Mouse (Mus musculus): ENCODE data around the gene Nhlrc4. TPM values are rescaled to one million over a fixed set of nuclear protein-coding genes. Genes with fewer than 3 reads are reported as not detected.

Nhlrc4 gene
- polyA plus RNA-seq, 1 experiment from 2014 or later, result 5.8 TPM

DNA sequence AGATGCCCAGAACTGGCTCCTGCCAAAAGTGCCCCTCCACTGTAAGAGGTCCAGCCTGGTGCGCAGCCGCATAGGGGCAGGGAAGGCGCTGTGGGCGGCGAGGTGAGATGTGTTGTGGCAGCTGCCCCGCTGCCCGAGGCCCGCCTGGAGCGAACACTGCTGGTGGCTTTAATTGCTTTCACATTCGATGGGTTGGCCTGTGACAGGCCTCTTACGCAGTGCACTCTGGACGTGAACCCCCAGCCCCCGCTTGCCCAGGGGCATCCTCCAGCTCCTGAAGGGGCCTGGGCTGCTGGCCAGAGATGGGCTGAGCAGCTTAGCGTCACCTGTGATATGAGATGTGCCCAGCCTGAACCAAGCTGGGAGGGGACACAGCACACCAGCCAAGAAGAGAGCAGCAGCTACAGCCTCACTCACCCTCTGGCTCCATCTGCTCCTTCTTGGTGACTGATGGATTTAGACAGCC is 12.9 kb upstream of the Nhlrc4 start:
- peak; percentile 9; the same call in 1 of the 2 replicates for ATAC-seq (ENCODE audit: insufficient number of reproducible peaks, low FRiP score, low TSS enrichment, low read depth)
- H3K4me2 ChIP-seq (replicated peaks), result no peak overlapping the region
- H3K9me3 ChIP-seq (replicated peaks), result no peaks in the 10 kb centered on the region
- peaks cover 44% of the 10 kb centered on the region for H3K36me3 ChIP-seq
- peaks cover 11% of the 10 kb centered on the region for H3K27me3 ChIP-seq
- WGBS, result 70% methylated on average over 14 of the region's 14 CpGs
- H3K27ac ChIP-seq (replicated peaks), result no peak overlapping the region
- H3K9ac ChIP-seq, result no peak overlapping the region
- no peak overlapping the region for H3K4me3 ChIP-seq (replicated peaks)
- no peaks in the 10 kb centered on the region for H3K4me1 ChIP-seq

DNA sequence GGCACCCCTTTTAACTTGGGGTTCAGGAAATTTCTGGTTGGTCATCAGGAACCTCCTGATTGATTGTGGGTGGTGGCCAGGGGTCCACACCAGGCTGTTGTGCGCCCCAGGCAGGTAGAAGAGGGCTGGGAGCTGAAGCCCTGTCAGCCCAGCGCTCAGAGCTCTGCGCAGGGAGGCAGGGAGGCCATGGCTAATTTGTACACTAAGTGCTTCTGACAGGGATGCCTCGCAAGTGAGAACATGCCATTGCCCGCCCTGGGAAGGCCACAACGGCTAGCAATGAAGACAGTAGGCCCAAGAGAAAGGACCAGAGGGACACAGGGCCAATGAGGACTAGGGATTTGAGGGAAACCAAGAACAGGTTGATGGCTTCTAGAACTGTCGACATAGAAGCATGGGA is 11.9 kb upstream of the Nhlrc4 start:
- no peak overlapping the region for H3K4me2 ChIP-seq (replicated peaks)
- 66% methylated on average over 7 of the region's 7 CpGs for WGBS
- H3K27me3 ChIP-seq, result peaks cover 21% of the 10 kb centered on the region
- no peaks in the 10 kb centered on the region for H3K9me3 ChIP-seq (replicated peaks)
- no peak for ATAC-seq (ENCODE audit: insufficient number of reproducible peaks, low FRiP score, low TSS enrichment, low read depth)
- peaks cover 39% of the 10 kb centered on the region for H3K36me3 ChIP-seq
- no peak overlapping the region for H3K27ac ChIP-seq (replicated peaks)
- no peak overlapping the region for H3K4me3 ChIP-seq (replicated peaks)
- H3K9ac ChIP-seq, result no peak overlapping the region
- H3K4me1 ChIP-seq, result peaks cover 8% of the 10 kb centered on the region

DNA sequence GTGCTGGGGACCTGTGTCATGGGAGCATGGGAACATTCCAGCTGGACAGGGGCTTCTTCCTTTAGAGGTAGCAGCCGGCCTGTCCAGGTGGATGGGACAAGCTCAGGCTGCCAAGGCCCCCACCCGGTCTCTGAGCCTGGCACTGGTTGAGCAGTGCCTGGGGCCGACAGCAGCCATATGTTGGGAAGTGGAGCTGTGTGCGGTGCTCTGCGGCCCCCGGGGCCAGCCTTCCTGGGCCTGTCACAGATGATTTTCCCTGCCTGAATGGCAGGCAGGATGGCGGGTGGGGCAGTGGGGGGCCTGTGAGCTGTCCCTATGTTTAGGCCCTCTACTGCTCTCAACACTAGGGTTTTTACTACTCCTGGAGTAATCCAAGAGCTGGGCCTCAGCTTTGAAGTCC is 11.4 kb upstream of the Nhlrc4 start:
- H3K27ac ChIP-seq (replicated peaks), result no peak overlapping the region

DNA sequence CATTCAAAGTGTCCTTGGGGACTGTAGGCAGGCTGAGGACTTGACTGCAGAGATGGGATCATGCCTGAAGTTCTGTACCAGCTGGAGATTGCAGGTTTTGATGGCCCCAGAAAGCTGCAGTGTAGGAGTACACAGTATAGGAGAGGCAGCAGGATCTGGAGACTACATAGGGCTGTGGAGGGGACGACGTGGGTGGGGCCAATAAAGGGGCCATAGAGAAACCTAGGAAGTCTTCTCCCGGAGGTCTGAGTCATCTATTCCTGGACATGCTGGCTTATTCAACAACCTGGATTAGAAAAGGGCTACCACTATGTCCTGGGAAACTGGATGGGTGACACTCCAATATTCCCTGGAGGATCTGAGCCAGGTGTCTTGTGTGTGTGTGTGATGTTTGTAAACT is 11.0 kb upstream of the Nhlrc4 start:
- Histone ChIP-seq H3K27me3 (peaks cover 30% of the 10 kb centered on the region), H3K9me3 (replicated peaks) (no peaks in the 10 kb centered on the region), H3K4me3 (replicated peaks) (no peak overlapping the region), H3K9ac (no peak overlapping the region), H3K27ac (replicated peaks) (no peak overlapping the region), H3K4me1 (peaks cover 15% of the 10 kb centered on the region), H3K4me2 (replicated peaks) (no peak overlapping the region), H3K36me3 (peaks cover 32% of the 10 kb centered on the region)
- whole genome bisulfite sequencing, result 55% methylated on average over 3 of the region's 3 CpGs
- ATAC-seq (ENCODE audit: insufficient number of reproducible peaks, low FRiP score, low TSS enrichment, low read depth), result no peak

More for the DNA sequence above, 11.4 kb upstream of the Nhlrc4 start:
- H3K4me2 ChIP-seq (replicated peaks), result no peak overlapping the region
- no peak overlapping the region for H3K9ac ChIP-seq
- ATAC-seq (ENCODE audit: insufficient number of reproducible peaks, low FRiP score, low TSS enrichment, low read depth), result no peak
- no peaks in the 10 kb centered on the region for H3K9me3 ChIP-seq (replicated peaks)
- H3K36me3 ChIP-seq, result peaks cover 36% of the 10 kb centered on the region
- no peak overlapping the region for H3K4me3 ChIP-seq (replicated peaks)
- H3K4me1 ChIP-seq, result peaks cover 12% of the 10 kb centered on the region
- peaks cover 26% of the 10 kb centered on the region for H3K27me3 ChIP-seq
- 34% methylated on average over 7 of the region's 7 CpGs for WGBS

DNA sequence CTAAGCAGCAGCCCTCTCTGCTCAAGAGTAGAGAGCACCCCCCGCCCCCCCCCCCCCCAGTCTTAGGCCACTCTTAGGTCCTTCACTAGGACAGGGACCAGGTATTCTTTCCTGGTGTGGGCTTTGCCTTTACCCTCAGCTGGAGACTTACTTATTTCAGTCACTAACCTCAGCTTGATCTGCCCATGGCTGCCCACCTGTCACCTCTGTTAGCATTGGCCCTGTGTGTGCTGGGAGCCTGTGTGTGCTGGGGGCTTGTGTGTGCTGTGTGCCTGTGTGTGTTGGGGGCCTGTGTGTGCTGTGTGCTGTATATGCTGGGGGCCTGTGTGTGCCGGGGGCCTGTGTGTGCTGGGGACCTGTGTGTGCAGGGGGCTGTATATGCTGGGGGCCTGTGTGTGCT is 9.9 kb upstream of the Nhlrc4 start:
- H3K9me3 ChIP-seq (replicated peaks), result no peaks in the 10 kb centered on the region
- no peak overlapping the region for H3K4me3 ChIP-seq (replicated peaks)
- H3K27me3 ChIP-seq, result peaks cover 41% of the 10 kb centered on the region
- no peak overlapping the region for H3K9ac ChIP-seq
- H3K4me1 ChIP-seq, result peaks cover 15% of the 10 kb centered on the region
- no peak overlapping the region for H3K27ac ChIP-seq (replicated peaks)
- no peak for ATAC-seq (ENCODE audit: insufficient number of reproducible peaks, low FRiP score, low TSS enrichment, low read depth)
- no peak overlapping the region for H3K4me2 ChIP-seq (replicated peaks)
- WGBS, result 90% methylated on average over 1 of the region's 2 CpGs
- H3K36me3 ChIP-seq, result peaks cover 22% of the 10 kb centered on the region

DNA sequence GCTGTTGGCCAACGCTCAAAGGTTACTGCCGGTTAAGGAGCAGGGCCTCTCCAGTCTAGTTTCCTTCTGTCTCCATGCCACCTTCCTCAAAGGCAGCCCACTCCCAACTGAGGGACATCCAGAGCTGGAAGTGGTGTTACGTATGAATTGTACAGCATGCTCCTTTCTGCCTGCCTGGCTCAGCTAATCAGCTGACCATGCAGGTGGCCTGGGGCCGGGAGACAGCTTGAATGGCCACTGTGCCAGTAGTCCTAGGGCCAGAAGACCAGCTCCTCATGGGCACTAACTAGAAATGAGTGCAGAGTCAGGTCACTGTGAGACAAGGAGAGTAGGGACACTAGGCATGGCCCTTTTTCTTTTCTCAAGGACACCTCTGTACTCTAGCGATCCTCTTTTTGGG is 8.4 kb upstream of the Nhlrc4 start:
- no peak overlapping the region for H3K9ac ChIP-seq
- peaks cover 43% of the 10 kb centered on the region for H3K27me3 ChIP-seq
- H3K27ac ChIP-seq (replicated peaks), result no peak overlapping the region
- no peaks in the 10 kb centered on the region for H3K9me3 ChIP-seq (replicated peaks)
- no peak overlapping the region for H3K4me2 ChIP-seq (replicated peaks)
- peaks cover 8% of the 10 kb centered on the region; the same call in 1 of the 2 replicates for H3K36me3 ChIP-seq
- peaks cover 15% of the 10 kb centered on the region for H3K4me1 ChIP-seq
- 76% methylated on average over 5 of the region's 5 CpGs for WGBS
- ATAC-seq (ENCODE audit: insufficient number of reproducible peaks, low FRiP score, low TSS enrichment, low read depth), result no peak
- H3K4me3 ChIP-seq (replicated peaks), result no peak overlapping the region

DNA sequence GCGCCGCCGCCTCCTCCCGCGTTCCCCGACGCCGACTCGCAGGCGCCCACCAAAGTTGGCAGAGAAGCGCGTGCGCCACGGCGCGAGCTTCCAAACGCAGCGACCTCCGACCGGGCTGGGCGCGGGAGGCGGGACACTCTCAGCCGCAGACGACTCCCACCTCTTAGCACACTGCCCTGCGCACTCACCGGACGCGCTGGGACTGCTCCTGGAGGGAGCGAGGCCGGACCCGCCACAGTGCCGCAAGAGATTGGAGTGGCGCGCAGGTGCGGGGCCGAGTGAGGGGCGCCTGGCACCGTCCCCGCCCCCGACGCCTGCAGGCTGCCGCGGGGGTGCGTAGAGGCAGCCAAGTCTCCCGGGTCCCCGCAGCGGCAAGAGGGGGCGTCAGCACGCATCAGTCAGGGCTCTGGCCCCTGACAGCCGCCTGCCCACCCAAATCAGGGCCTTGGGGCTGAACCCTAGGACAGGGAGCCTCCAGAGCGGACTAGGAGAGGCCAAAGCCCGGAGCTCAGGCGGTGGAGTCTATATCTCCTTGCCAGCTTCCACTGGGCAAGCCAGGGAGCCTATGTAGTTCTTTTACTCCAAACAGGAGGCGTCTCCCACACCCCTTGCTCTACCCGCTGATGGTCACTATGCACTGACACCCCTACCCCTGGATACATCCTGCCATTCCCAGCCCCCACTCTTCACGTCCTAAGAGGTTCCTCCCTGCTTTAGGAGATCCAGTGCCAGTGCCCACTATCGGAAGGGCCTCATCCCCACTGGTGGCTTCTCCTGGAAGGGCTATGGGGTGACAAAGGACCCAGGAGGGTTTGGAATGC is 7.3 kb upstream of the Nhlrc4 start, which contains the start of gene A930017K11Rik:
Gene A930017K11Rik (minus strand): TSS at position 763 of the 821 bp plus-strand sequence.
- peak within 1 kb of the TSS; percentile 42 for H3K4me3 ChIP-seq (replicated peaks)
- H3K27me3 ChIP-seq, result peaks cover 43% of the 10 kb centered on the region
- ATAC-seq (ENCODE audit: insufficient number of reproducible peaks, low FRiP score, low TSS enrichment, low read depth), result no peak
- peak within 1 kb of the TSS; percentile 10; the same call in 1 of the 2 replicates for H3K9ac ChIP-seq
- WGBS, result 1% methylated on average over 58 of the region's 58 CpGs
- H3K4me2 ChIP-seq (replicated peaks), result peak within 1 kb of the TSS; percentile 80
- peaks cover 15% of the 10 kb centered on the region for H3K4me1 ChIP-seq
- H3K36me3 ChIP-seq, result no peaks in the 10 kb centered on the region
- H3K27ac ChIP-seq (replicated peaks), result no peak within 1 kb of the TSS
- H3K9me3 ChIP-seq (replicated peaks), result no peaks in the 10 kb centered on the region

DNA sequence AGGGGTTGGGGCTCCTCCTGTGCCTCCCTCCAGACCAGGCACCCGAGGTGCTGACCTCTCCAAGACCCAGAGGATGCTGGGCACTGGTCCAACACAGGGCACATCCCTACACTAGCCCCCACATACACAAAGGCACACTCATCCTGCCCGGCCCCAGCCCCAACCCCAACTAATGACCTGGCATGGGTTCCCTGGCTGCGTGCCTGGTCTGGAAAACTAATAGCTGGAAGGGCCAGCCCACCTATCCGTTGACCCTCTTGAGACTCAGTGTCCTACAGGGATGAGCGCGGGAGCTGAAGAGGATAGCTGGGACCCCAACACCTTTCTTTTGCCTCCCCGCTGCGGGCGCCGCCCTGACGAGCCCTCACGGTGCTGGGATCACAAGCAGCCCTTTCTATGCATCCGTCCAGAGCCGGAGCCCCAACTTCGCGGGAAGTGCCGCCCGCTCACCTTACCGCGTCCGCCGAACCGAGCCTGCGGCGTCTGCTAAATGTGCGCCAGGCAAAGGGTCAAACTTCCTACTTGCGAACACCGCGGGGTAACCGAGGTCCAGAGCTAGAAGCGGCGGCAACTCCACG is 6.6 kb upstream of the Nhlrc4 start:
- H3K4me2 ChIP-seq (replicated peaks), result peak overlapping the region; percentile 80
- no peak for ATAC-seq (ENCODE audit: insufficient number of reproducible peaks, low FRiP score, low TSS enrichment, low read depth)
- H3K4me1 ChIP-seq, result peaks cover 15% of the 10 kb centered on the region
- under 1% methylated on average over 33 of the region's 33 CpGs for WGBS
- no peak overlapping the region for H3K27ac ChIP-seq (replicated peaks)
- peak overlapping the region; percentile 42 for H3K4me3 ChIP-seq (replicated peaks)
- H3K27me3 ChIP-seq, result peaks cover 43% of the 10 kb centered on the region
- no peaks in the 10 kb centered on the region for H3K9me3 ChIP-seq (replicated peaks)
- H3K36me3 ChIP-seq, result no peaks in the 10 kb centered on the region
- H3K9ac ChIP-seq, result peak overlapping the region; percentile 10; the same call in 1 of the 2 replicates

DNA sequence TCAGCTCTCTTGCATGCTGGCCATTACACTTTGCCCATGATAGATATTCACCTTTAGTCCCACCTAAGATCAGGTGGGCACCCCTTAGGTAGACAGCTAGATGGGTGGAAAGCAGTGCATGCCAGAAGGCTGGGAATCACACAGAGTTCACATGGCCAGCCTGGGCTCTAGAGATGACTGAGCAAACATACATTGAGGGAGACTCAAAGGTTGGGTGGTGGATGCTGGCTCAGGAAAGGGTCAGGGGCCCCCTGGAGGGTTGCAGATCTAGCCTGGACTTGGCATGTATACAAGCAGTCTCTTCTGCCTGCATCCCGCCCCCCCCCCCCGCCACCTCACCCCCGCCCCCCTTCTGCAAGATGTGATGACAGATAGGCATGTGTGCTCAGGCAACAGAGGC is 5.9 kb upstream of the Nhlrc4 start:
- H3K4me3 ChIP-seq (replicated peaks), result no peak overlapping the region
- H3K9ac ChIP-seq, result no peak overlapping the region
- no peak overlapping the region for H3K4me2 ChIP-seq (replicated peaks)
- no peak overlapping the region for H3K27ac ChIP-seq (replicated peaks)
- WGBS, result 7% methylated on average over 3 of the region's 3 CpGs
- ATAC-seq (ENCODE audit: insufficient number of reproducible peaks, low FRiP score, low TSS enrichment, low read depth), result no peak
- H3K27me3 ChIP-seq, result peaks cover 43% of the 10 kb centered on the region
- peaks cover 15% of the 10 kb centered on the region for H3K4me1 ChIP-seq
- H3K9me3 ChIP-seq (replicated peaks), result no peaks in the 10 kb centered on the region
- H3K36me3 ChIP-seq, result no peaks in the 10 kb centered on the region

DNA sequence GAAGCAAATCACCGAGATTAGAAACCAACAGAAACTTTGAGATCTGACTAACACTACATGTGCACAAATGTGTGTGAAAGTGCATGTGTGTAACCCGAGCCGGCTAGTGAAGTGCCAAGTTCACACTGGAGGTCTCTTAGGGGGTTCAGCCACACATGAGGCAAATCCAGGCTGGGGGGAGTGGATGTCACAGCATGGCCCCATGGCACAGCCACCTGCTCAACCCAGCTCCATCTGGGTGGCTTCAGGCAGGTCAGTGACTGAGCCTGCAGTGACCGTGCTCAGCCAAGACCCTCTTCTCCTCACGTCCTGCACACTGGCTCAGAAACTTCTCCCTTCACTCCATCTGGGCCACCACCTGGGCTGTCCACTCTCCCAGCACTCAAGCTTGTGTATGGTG is 5.2 kb upstream of the Nhlrc4 start:
- H3K4me1 ChIP-seq, result peaks cover 15% of the 10 kb centered on the region
- peaks cover 43% of the 10 kb centered on the region for H3K27me3 ChIP-seq
- H3K36me3 ChIP-seq, result no peaks in the 10 kb centered on the region
- ATAC-seq (ENCODE audit: insufficient number of reproducible peaks, low FRiP score, low TSS enrichment, low read depth), result no peak
- H3K4me3 ChIP-seq (replicated peaks), result no peak overlapping the region
- H3K27ac ChIP-seq (replicated peaks), result no peak overlapping the region
- no peak overlapping the region for H3K4me2 ChIP-seq (replicated peaks)
- no peaks in the 10 kb centered on the region for H3K9me3 ChIP-seq (replicated peaks)
- WGBS, result 80% methylated on average over 5 of the region's 5 CpGs
- H3K9ac ChIP-seq, result no peak overlapping the region

DNA sequence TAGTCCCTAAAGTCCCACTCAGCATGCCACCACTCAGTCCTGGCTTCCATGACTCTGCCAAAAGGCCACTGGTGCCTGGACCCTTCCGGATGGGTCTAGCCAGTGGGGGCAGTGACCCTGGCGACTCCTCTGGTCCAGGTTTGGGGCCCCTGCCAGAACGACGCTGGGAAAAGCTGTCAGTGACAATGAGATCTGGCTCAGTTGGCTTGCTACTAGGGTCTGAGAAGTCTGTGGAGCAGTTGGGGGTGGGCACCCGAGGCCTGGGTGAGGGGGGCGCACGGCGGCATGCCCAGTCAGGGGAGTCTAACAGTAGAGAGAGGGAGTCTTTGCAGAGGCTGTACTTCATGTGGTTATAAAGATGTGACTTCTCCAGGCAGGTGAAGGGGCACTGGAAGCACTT is 3.3 kb upstream of the Nhlrc4 start:
- no peak overlapping the region for H3K27ac ChIP-seq (replicated peaks)
- no peaks in the 10 kb centered on the region for H3K36me3 ChIP-seq
- H3K27me3 ChIP-seq, result peaks cover 36% of the 10 kb centered on the region
- H3K9me3 ChIP-seq (replicated peaks), result no peaks in the 10 kb centered on the region
- no peak overlapping the region for H3K4me3 ChIP-seq (replicated peaks)
- peaks cover 15% of the 10 kb centered on the region for H3K4me1 ChIP-seq
- no peak for ATAC-seq (ENCODE audit: insufficient number of reproducible peaks, low FRiP score, low TSS enrichment, low read depth)
- no peak overlapping the region for H3K9ac ChIP-seq
- WGBS, result 78% methylated on average over 8 of the region's 8 CpGs
- H3K4me2 ChIP-seq (replicated peaks), result no peak overlapping the region

Data from embryonic facial prominence, embryonic 15.5 days (tissue).